Mouse (Mus musculus) gastrocnemius, postnatal 25 days (tissue): Measurements from ENCODE around the gene Efcab10. TPM values are rescaled to one million over a fixed set of nuclear protein-coding genes. Genes with fewer than 3 reads are reported as not detected.

Experiments
- DNase-seq: peaks from one replicate; pipeline ENCODE4 v3.0.0; 2022
- long read RNA-seq, 2 experiments: library from polyadenylated mRNA; stranded (forward); transcript quantifications; one replicate each; pipeline ENCODE4 v2.0.0; 2021
- total RNA-seq, 2 experiments: library from RNA; stranded (reverse); gene quantifications; 1 replicate in 1 of 2; 2 replicates in 1 of 2; pipeline ENCODE4 v1.2.3; 2021

Efcab10 gene
- not detected for total RNA-seq
- long read RNA-seq, experiment 1 = 0 reads
- long read RNA-seq, experiment 2 = 0 reads

DNA sequence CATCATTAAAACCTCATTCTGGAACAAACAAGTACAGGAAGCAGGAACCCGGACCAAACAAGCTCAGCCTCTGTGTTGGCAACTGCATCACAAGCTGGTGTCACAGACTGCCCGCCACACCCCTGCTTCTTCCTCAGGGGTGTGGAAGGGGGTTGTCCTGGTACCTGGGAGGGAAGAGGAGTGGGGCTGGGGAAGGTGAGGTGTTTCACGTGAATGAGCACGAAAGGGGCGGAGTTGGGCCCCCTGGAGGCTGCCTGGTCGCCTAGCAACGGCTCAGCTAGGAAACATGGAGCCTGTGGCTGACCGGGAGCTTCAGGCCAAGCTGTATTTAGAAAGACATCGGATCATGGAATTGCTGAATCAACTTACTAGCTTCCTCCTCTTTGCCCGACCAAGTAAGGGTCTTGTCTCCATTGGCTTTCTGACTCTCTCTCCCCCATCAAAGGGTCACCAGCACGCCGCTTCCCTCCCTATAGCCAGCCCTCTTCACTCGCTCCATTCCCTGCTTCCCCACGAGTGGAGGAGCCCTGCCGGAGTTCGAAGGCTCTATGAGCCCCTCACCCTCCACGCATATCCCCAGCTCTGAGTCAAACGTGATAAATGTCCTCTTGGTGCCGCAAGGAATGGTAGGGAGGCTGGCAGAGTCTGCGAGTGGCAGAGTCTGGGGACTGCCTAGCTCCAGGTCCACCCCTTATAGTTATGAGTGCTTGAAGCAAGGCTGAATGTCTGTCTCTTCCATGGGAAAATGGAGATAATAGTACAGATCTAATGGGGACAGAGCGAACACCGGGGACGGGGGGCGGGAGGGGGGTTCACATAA lies at the start of gene Efcab10:
Efcab10 (plus strand) TSS at position 51 of the 820 bp plus-strand sequence.
- no peak for DNase-seq

- DNase-seq = no peak
These were observed 49.5 kb upstream of the Efcab10 start for GRCm38 (mm10) chr12:33344970-33345772.

DNA sequence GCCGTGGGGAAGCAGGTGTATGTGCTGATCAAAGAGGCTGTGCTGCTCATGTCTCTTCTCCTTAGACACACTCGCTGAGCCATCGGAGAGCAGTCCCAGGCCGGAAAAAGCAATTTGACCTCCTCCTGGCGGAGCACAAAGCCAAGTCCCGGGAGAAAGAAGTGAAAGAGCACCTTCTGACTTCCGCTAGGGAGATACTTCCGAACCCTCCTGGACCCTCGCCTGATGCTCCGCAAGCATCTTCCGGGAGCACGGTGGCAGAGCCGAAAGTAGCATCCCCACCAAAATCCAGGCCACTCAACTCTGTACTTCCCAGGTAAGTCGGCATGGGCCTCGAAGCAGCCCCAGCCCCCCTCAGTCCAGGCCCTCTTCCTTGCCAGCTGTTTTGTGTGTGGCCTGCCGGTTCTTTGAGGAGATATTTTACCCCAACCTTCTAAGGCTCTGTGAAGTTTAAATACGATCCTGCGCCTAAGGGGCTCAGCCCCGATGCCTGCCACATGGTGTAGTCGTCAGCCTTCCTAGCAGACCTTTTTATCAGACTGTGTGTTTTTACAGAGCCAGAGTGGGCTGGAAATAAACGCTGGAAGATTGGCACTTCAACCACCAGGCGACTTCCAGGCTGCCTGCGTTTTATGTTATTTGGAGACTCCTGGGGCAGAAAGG lies 48.8 kb upstream of the Efcab10 start:
- DNase-seq = no peak

GRCm38 (mm10) chr12:33352671-33353070 lies 42.0 kb upstream of the Efcab10 start:
- DNase-seq = no peak

DNA sequence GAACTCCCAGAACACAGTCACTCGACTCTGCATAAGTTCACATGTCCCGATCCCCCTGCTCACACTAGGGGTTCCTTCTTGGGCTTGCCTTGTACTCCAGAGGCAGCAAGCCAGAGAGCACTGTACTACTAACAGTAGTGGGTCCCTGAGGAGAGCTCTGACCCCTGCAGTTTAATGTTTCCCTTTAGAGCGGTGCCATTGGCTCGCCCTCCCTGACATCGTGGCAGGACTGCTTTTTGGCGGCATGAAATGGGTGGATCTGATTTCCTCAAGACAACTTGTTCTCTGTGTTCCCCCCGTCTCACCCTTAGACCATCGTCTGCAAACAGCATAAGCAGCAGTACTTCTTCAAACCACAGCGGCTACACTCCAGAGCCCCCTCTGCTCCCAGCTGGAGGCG lies 36.3 kb upstream of the Efcab10 start:
- no peak for DNase-seq

GRCm38 (mm10) chr12:33359209-33359608 lies 35.4 kb upstream of the Efcab10 start:
- no peak for DNase-seq

GRCm38 (mm10) chr12:33359878-33360482 lies 34.7 kb upstream of the Efcab10 start:
- peak; percentile 38 for DNase-seq

- no peak for DNase-seq
These were observed 33.9 kb upstream of the Efcab10 start for GRCm38 (mm10) chr12:33360729-33361128.

- peak; percentile 59 for DNase-seq
These were observed 30.1 kb upstream of the Efcab10 start for GRCm38 (mm10) chr12:33364511-33364910.

GRCm38 (mm10) chr12:33365133-33365532 lies 29.5 kb upstream of the Efcab10 start:
- no peak for DNase-seq

GRCm38 (mm10) chr12:33369555-33369954 lies 25.1 kb upstream of the Efcab10 start:
- no peak for DNase-seq

DNA sequence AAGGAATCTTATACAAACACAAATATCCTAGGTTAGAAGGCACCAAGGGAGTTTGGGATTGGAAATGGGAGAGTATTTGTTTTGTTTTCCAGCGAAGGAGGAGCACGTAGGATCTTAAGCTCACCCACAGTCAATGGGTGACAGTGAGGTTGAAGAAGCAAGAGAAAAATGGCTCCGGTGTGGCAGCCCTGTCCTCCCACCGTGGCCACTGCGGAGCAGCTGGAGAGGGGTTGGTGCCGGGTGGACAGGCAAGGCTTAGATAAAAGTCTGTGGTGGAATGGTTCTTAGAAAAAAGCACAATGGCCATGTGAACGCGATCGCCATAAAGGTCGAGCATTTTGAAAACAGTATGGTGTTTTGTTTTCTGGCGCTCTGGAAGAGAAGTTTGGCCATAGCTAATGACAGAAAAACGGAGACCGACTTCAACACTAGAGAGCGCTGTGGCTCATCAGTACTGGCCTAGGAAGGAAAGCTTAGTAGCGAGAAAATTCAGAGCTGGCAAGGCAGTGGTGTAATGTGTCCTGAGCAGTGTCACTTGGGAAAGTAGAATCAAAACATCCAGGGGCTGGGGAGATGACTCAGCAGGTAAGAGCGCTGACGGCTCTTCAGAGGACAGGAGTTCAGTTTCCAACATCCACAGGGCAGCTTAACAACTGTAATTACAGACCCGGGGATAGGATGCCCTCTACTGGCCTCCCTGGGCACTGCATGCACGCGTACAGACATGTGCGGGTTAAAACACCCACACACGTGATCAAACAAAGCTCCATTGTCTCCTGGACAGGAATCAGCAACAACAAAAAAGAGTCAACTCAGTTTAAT lies 14.8 kb upstream of the Efcab10 start:
- DNase-seq = peak; percentile 70

GRCm38 (mm10) chr12:33388842-33389241 lies 5.8 kb upstream of the Efcab10 start:
- peak; percentile 56 for DNase-seq

DNA sequence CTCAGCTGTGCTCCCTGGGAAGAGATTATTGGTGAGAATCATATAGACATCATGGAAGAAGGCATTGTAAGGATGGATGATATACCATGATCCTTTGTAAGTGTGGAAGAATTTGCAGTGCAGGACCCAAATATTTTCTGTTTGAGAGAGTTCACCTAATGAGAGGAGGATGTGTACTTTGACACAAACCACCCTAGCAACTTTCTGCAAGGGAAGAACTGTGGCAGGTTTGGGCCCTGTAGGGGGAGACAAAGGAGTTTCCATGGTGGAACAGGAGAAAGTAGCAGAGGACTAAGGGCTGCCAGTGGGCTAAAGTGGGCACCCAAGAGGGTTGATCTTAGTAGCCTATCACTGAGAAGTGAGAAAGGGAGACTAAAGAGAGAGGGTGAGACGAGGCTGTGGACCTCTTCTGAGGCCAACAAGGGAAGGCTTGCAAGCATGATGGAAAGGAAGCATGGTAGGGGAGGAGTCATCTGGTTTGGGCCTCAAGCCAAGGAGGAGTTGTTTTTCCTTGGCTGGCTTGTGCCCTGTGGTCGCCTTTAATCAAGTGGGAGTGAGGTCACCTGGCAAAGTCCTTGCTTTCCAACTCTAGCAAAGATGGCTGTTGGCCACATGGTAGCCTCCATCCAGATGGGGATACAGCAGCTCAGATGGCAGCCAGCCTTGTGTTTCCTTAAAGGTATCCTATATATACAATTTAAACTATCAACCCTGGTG lies 3.7 kb upstream of the Efcab10 start:
- no peak for DNase-seq

- no peak for DNase-seq
These were observed 8.6 kb downstream of the Efcab10 start for GRCm38 (mm10) chr12:33403265-33403693.

GRCm38 (mm10) chr12:33404996-33405395 lies 10.3 kb downstream of the Efcab10 start:
- DNase-seq = no peak

GRCm38 (mm10) chr12:33405398-33406026 lies 10.9 kb downstream of the Efcab10 start:
- DNase-seq = no peak

DNA sequence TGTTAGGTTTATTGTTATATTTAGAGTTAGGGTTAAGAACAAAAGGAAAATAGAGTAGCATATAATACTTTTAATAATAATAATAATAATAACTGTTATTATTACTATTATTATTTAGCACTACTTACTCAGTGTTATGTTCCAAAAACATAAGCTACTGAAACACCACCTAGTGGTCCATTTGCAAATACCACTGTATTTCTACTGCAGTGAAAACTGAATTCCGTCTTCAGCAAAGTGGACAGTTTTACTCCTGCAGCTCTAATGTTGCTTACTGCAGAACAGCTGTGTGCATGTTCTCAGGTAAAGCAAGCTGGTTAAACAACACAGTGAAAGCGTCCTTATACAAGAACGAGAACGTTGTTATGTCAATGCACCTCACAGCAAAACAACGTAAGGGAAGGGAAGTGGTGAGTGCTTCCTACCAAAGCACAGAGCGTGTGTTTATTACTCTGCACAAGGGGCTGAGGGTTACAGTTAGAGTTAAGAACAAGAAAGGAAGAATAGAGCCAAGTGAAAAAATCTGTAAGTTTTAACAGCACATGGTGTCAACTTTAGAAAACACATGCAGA lies 17.0 kb downstream of the Efcab10 start:
- no peak for DNase-seq

GRCm38 (mm10) chr12:33424329-33424728 lies 29.7 kb downstream of the Efcab10 start:
- DNase-seq = no peak

DNA sequence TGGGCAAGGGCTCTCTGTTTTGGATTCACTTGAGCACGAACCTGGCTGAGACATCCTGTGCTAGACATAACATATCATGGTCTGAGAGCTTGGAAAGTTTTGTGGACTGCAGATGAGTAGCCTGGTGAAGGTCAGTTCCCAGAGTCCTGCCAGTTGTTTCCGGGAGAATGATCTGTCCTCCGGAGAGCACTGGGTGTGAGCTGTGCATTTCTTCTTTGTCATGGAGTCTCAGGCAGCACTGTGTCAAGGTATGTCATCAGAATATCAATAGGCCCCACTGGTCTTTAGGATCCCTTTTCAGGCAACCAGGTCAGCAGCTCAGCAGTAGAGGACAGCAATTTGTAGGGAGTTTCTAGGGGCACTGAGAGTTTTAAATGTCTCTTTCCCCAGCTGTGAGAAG lies 32.6 kb downstream of the Efcab10 start:
- DNase-seq = no peak
